Mouse (Mus musculus): ENCODE measurements at regions not wholly inside any gene's neighbourhood (a gene's known extent, or its start where the extent isn't known, plus 50 kb on each side); places are given as distances from the start of the nearest gene placed in this dataset.
"Not testable (repeated sequence)": the region's sequence is repeated elsewhere in the genome, so short reads cannot be mapped to it uniquely, and the experiment has no call there.

- no peaks in the 10 kb centered on the region for H3K36me3 ChIP-seq (ENCODE audit: control insufficient read depth, insufficient read depth, low read length)
- TF ChIP-seq CTCF (IDR thresholded peaks at IDR 0.05; ENCODE audit: control insufficient read depth, insufficient read depth, insufficient replicate concordance, low read depth, low read length) (no peak), POLR2A (IDR thresholded peaks at IDR 0.05; ENCODE audit: control insufficient read depth, low read depth, low read length) (no peak)
- no peak overlapping the region for H3K4me3 ChIP-seq (ENCODE audit: control insufficient read depth, low read depth, low read length)
- peaks cover 4% of the 10 kb centered on the region for H3K4me1 ChIP-seq (ENCODE audit: control insufficient read depth, insufficient read depth, low read length)
- no peak overlapping the region for H3K27ac ChIP-seq (ENCODE audit: control insufficient read depth, insufficient read depth, low read depth, low read length)
- no peaks in the 10 kb centered on the region for H3K27me3 ChIP-seq (ENCODE audit: control insufficient read depth, insufficient read depth, low read length)
Observed at GRCm38 (mm10) chr8:34678879-34679278, 567.3 kb upstream of the Gm10131 start.

GRCm38 (mm10) chr8:34671716-34672115 is 560.2 kb upstream of the Gm10131 start:
- Histone ChIP-seq H3K27me3 (ENCODE audit: control insufficient read depth, insufficient read depth, low read length) (no peaks in the 10 kb centered on the region), H3K27ac (ENCODE audit: control insufficient read depth, insufficient read depth, low read depth, low read length) (no peak overlapping the region), H3K36me3 (ENCODE audit: control insufficient read depth, insufficient read depth, low read length) (no peaks in the 10 kb centered on the region), H3K4me1 (ENCODE audit: control insufficient read depth, insufficient read depth, low read length) (no peaks in the 10 kb centered on the region), H3K4me3 (ENCODE audit: control insufficient read depth, low read depth, low read length) (no peak overlapping the region)
- TF ChIP-seq CTCF (IDR thresholded peaks at IDR 0.05; ENCODE audit: control insufficient read depth, insufficient read depth, insufficient replicate concordance, low read depth, low read length) (no peak), POLR2A (IDR thresholded peaks at IDR 0.05; ENCODE audit: control insufficient read depth, low read depth, low read length) (no peak)

DNA sequence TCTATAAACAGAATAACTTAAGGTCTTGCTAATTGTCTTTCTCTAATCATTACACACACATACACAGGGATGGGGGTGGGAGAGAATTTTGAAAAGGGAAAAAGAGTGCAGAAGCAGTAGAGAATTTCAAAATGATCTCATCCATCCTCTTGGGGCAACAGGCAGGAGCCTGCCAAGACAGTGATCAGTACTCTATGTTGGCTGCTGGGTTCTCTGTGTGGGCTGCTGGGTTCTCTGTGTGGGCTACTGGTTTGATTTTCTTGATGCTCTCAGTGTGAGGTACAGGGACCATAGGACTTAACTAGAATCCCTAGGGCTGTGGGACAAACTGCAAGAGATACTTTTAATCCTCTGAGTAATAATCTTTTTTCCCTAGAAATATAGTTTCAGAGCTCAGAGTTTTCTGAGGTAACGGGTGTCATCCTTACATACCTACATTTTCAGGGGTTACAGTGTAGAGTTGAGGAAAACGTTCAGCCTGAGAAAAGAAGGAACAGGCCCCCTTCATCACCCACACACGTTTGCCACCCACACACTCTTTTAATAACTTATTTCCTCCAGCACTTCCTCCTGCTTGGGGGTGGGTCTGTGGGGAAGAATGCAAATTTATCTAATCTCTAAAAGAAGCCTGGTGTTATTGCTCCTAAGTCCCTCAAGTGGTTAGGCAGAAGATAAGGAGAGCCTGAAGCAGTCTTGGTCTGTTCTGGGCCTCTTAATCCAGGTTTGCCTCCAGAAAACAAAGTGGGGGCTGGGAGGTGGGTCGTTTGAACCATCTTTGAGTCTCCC is 559.6 kb upstream of the Gm10131 start:
- no peaks in the 10 kb centered on the region for H3K36me3 ChIP-seq (ENCODE audit: control insufficient read depth, insufficient read depth, low read length)
- TF ChIP-seq CTCF (IDR thresholded peaks at IDR 0.05; ENCODE audit: control insufficient read depth, insufficient read depth, insufficient replicate concordance, low read depth, low read length) (no peak), POLR2A (IDR thresholded peaks at IDR 0.05; ENCODE audit: control insufficient read depth, low read depth, low read length) (no peak)
- no peak overlapping the region for H3K4me3 ChIP-seq (ENCODE audit: control insufficient read depth, low read depth, low read length)
- H3K4me1 ChIP-seq (ENCODE audit: control insufficient read depth, insufficient read depth, low read length): no peaks in the 10 kb centered on the region
- H3K27ac ChIP-seq (ENCODE audit: control insufficient read depth, insufficient read depth, low read depth, low read length): no peak overlapping the region
- H3K27me3 ChIP-seq (ENCODE audit: control insufficient read depth, insufficient read depth, low read length): no peaks in the 10 kb centered on the region

DNA sequence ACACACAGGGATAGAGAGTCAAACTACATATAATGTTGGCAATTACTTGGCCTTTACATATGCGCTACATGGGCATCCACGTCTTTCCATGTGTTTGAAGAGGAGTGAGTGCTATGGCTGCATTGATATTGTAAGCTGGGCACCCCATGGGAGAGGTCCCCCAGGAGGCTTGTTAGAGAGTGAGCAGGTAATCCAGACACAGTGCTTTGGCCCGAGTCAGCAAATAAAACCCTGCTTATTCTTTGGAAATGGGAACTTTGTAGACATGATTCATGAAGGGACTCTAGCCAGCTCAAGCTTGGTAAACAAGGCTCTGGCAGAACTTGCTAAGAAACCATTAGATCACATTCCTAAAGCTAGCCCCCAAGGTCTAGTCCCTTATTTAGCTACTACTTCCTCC is 557.6 kb upstream of the Gm10131 start:
- TF ChIP-seq CTCF (IDR thresholded peaks at IDR 0.05; ENCODE audit: control insufficient read depth, insufficient read depth, insufficient replicate concordance, low read depth, low read length): no peak
- TF ChIP-seq POLR2A (IDR thresholded peaks at IDR 0.05; ENCODE audit: control insufficient read depth, low read depth, low read length): no peak
- H3K4me1 ChIP-seq (ENCODE audit: control insufficient read depth, insufficient read depth, low read length): no peaks in the 10 kb centered on the region
- no peak overlapping the region for H3K27ac ChIP-seq (ENCODE audit: control insufficient read depth, insufficient read depth, low read depth, low read length)
- H3K4me3 ChIP-seq (ENCODE audit: control insufficient read depth, low read depth, low read length): no peak overlapping the region
- no peaks in the 10 kb centered on the region for H3K27me3 ChIP-seq (ENCODE audit: control insufficient read depth, insufficient read depth, low read length)
- no peaks in the 10 kb centered on the region for H3K36me3 ChIP-seq (ENCODE audit: control insufficient read depth, insufficient read depth, low read length)

DNA sequence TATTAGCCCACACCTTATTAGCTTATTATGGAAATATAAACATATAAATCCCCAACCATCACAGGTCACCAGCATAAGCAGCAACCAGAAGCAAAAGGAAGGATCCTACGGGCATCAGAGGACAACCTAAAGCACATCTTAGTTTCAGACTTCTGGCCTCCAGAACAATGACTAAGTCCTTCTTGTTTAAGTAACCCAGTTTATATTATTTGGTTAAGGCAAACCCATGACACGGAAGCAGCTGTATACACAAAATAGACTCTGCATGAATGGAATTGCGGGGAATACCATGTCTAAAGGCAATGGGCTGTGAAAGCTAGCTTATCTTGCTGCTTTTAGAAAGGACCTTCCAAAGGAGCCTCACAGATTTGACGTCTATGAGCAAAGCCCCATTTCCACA is 552.9 kb upstream of the Gm10131 start:
- no peaks in the 10 kb centered on the region for H3K27me3 ChIP-seq (ENCODE audit: control insufficient read depth, insufficient read depth, low read length)
- H3K36me3 ChIP-seq (ENCODE audit: control insufficient read depth, insufficient read depth, low read length): no peaks in the 10 kb centered on the region
- H3K4me1 ChIP-seq (ENCODE audit: control insufficient read depth, insufficient read depth, low read length): no peaks in the 10 kb centered on the region
- TF ChIP-seq CTCF (IDR thresholded peaks at IDR 0.05; ENCODE audit: control insufficient read depth, insufficient read depth, insufficient replicate concordance, low read depth, low read length) (no peak), POLR2A (IDR thresholded peaks at IDR 0.05; ENCODE audit: control insufficient read depth, low read depth, low read length) (no peak)
- no peak overlapping the region for H3K27ac ChIP-seq (ENCODE audit: control insufficient read depth, insufficient read depth, low read depth, low read length)
- H3K4me3 ChIP-seq (ENCODE audit: control insufficient read depth, low read depth, low read length): no peak overlapping the region

DNA sequence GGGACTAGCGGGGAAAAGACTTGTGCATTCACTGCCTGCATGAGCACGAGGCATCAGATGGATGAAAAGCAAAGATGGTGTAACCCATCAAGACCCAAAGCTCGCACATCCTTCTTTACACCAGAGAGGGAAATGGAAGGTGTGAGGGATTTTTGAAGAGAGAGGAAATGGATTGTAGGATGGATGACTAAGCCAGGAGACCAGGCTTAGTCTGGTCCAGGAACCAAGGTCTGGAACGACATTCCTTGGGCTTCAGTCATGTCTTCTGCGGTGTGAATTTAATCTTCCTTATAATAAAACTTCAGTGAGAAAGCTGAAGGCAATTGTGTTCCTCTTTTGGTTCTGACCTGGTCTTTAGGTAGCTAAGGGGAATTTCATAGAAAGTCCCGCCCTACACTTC is 551.0 kb upstream of the Gm10131 start:
- Histone ChIP-seq H3K4me3 (ENCODE audit: control insufficient read depth, low read depth, low read length) (no peak overlapping the region), H3K27ac (ENCODE audit: control insufficient read depth, insufficient read depth, low read depth, low read length) (no peak overlapping the region), H3K27me3 (ENCODE audit: control insufficient read depth, insufficient read depth, low read length) (no peaks in the 10 kb centered on the region), H3K4me1 (ENCODE audit: control insufficient read depth, insufficient read depth, low read length) (no peaks in the 10 kb centered on the region), H3K36me3 (ENCODE audit: control insufficient read depth, insufficient read depth, low read length) (no peaks in the 10 kb centered on the region)
- TF ChIP-seq CTCF (IDR thresholded peaks at IDR 0.05; ENCODE audit: control insufficient read depth, insufficient read depth, insufficient replicate concordance, low read depth, low read length): no peak
- no peak for TF ChIP-seq POLR2A (IDR thresholded peaks at IDR 0.05; ENCODE audit: control insufficient read depth, low read depth, low read length)

DNA sequence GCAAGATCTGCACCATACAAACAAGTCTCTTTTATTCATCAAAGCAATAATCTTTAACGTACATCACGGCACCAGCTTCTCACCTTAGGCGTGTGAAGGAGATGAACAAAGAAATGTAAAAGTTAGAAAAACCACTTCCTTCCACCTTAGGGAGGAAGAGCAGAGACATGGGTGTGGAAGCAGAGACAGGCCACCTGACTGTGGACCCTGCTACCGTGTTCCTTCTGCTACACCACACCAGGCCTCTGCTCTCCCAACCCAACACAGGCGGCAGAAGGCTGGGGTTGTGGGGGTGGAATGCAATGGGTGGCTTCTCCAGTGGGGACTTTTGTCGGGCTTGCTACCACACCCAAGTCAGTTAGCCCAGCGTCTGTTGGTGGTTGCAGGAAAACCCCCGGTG is 540.2 kb upstream of the Gm10131 start:
- H3K36me3 ChIP-seq (ENCODE audit: control insufficient read depth, insufficient read depth, low read length): no peaks in the 10 kb centered on the region
- H3K4me3 ChIP-seq (ENCODE audit: control insufficient read depth, low read depth, low read length): no peak overlapping the region
- TF ChIP-seq POLR2A (IDR thresholded peaks at IDR 0.05; ENCODE audit: control insufficient read depth, low read depth, low read length) (no peak), CTCF (IDR thresholded peaks at IDR 0.05; ENCODE audit: control insufficient read depth, insufficient read depth, insufficient replicate concordance, low read depth, low read length) (no peak)
- no peaks in the 10 kb centered on the region for H3K4me1 ChIP-seq (ENCODE audit: control insufficient read depth, insufficient read depth, low read length)
- no peak overlapping the region for H3K27ac ChIP-seq (ENCODE audit: control insufficient read depth, insufficient read depth, low read depth, low read length)
- no peaks in the 10 kb centered on the region for H3K27me3 ChIP-seq (ENCODE audit: control insufficient read depth, insufficient read depth, low read length)

- not testable (repeated sequence) for H3K4me3 ChIP-seq (ENCODE audit: control insufficient read depth, low read depth, low read length); H3K27me3 ChIP-seq (ENCODE audit: control insufficient read depth, insufficient read depth, low read length); H3K4me1 ChIP-seq (ENCODE audit: control insufficient read depth, insufficient read depth, low read length); H3K27ac ChIP-seq (ENCODE audit: control insufficient read depth, insufficient read depth, low read depth, low read length); H3K36me3 ChIP-seq (ENCODE audit: control insufficient read depth, insufficient read depth, low read length)
Observed at GRCm38 (mm10) chr8:34628221-34628620, 516.7 kb upstream of the Gm10131 start.

All from testis, adult 2 months (tissue).